Mouse (Mus musculus) testis, adult 2 months (tissue): ENCODE measurements around the gene Grid1.

Source experiments
- CTCF ChIP-seq: fragments of 200-500 bp; IDR thresholded peaks from 2 replicates; pipeline ENCODE4 v1.5.1; 2012; ENCODE audit warnings: low read depth, mild to moderate bottlenecking, inconsistent platforms, low read length, moderate library complexity; ENCODE audit not compliant: control insufficient read depth, insufficient read depth, insufficient replicate concordance
- POLR2A ChIP-seq: fragments of 200-500 bp; IDR thresholded peaks from 2 replicates; pipeline ENCODE4 v1.6.1; 2012; ENCODE audit warnings: low read depth, mild to moderate bottlenecking, inconsistent platforms, low read length, moderate library complexity; ENCODE audit not compliant: control insufficient read depth

DNA sequence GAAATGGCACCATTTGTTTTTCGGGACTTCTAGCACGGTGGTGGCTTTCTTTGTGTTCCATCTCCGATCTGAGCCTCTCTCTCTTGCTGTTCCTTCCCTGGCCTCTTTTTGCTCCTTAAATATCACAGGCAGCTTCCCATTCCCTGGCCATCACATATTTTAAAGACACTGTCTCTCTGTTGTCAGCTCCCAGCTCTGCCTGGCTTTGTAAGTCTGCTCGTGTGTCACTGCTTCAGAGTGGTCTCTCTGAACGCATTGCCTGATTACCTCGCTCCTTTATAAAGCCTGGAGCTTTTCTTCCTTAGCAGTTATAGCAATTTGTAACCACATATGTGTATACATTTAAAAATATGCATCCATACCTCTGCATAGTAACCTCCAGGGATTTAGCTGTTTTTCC lies 648.3 kb downstream of the Grid1 start:
- TF ChIP-seq CTCF, result no peak
- no peak for TF ChIP-seq POLR2A
